8 mouse cellular contexts compared by ENCODE assay signal in the genomic region with DNA sequence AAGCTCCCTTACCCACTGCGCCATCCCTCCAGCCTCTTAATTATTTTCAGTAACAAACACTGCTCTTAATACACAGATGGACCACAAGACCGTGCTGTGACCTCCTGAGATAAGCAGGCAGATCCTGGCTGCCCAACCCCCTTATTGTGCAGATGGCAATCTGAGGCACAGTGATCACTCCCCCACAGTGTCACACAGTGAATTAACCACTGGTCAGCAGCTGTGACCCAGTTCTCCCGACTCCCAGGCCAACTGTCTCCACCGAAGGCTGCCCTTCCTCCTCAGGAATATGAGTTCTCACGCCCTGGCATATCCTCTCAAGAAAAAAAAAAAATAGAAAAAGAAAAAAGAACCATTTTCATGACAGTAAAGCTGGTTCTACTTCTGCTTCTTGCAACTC. TPM values are rescaled to one million over a fixed set of nuclear protein-coding genes. Genes with fewer than 3 reads are reported as not detected.
DNase-seq lines count a peak whose midpoint lies in the region; ATAC-seq and TF ChIP-seq lines count a peak whose summit lies in the region.

No protein-coding gene starts in this region.

- H3K4me1 ChIP-seq in heart, adult 2 months (ENCODE audit: control insufficient read depth, insufficient read depth, low read length) = peaks cover 19% of the 10 kb centered on the region
- H3K4me1 ChIP-seq in liver, embryonic 14.5 days (replicated peaks; ENCODE audit: control insufficient read depth in 2 of 2, insufficient read depth in 2 of 2, low read length in 1 of 2) = peaks cover 42 to 65% of the 10 kb centered on the region in 2 experiments
- peaks cover 11% of the 10 kb centered on the region for H3K4me1 ChIP-seq in stomach, embryonic 14.5 days (ENCODE audit: control insufficient read depth, insufficient read depth, low read length)

- no peak for TF ChIP-seq CTCF in heart, adult 2 months (IDR thresholded peaks at IDR 0.05)
- 0 out of 2 replicates have a peak, but pooled peaks have one; percentile 13 for TF ChIP-seq CTCF in liver, embryonic 14.5 days (IDR thresholded peaks at IDR 0.05; ENCODE audit: low read depth)

- H3K9ac ChIP-seq in heart, adult 2 months (ENCODE audit: low read depth, low read length) = no peak overlapping the region
- peak overlapping the region; percentile 59 for H3K9ac ChIP-seq in liver, embryonic 14.5 days (replicated peaks)
- no peak overlapping the region for H3K9ac ChIP-seq in stomach, embryonic 14.5 days (replicated peaks; ENCODE audit: low read depth, low read length)

- peak overlapping the region; percentile 84 for H3K27ac ChIP-seq in heart, adult 2 months
- peak overlapping the region; percentile 83 for H3K27ac ChIP-seq in liver, embryonic 14.5 days
- H3K27ac ChIP-seq in stomach, embryonic 14.5 days (ENCODE audit: low read length) = peak overlapping the region; percentile 66; the same call in 1 of the 2 replicates

- H3K9me3 ChIP-seq in liver, embryonic 14.5 days (ENCODE audit: control insufficient read depth, low read length) = no peaks in the 10 kb centered on the region
- no peaks in the 10 kb centered on the region for H3K9me3 ChIP-seq in stomach, embryonic 14.5 days (ENCODE audit: control insufficient read depth, low read depth, low read length)

- WGBS in heart, adult 2 months = 33% methylated on average over 5 of the region's 5 CpGs
- 13% methylated on average over 5 of the region's 5 CpGs for WGBS in liver, embryonic 14.5 days (ENCODE audit: insufficient replicate concordance)
- WGBS in stomach, embryonic 14.5 days = 46% methylated on average over 5 of the region's 5 CpGs

- H3K4me2 ChIP-seq in liver, embryonic 14.5 days (ENCODE audit: low read depth) = peak overlapping the region; percentile 68
- H3K4me2 ChIP-seq in stomach, embryonic 14.5 days (replicated peaks; ENCODE audit: low read depth, low read length) = no peak overlapping the region

- peak in 1 of 2 experiments; percentile 28 for DNase-seq in heart, adult 2 months
- DNase-seq in heart, postnatal 36 days = no peak
- peak; percentile 55 for DNase-seq in cerebellum, adult 8-10 months
- peak; percentile 30 for DNase-seq in heart, postnatal 4 days
- peak; percentile 62 to 71 (median 68) for DNase-seq in liver, embryonic 14.5 days (ENCODE audit: low read depth in 3 of 3, low spot score in 3 of 3)
- no peak for DNase-seq in urinary bladder, postnatal 4 days (ENCODE audit: low spot score in 2 of 2)
- DNase-seq in thymus, adult 18-20 months = no peak

- no peak for TF ChIP-seq EP300 in heart, adult 2 months (IDR thresholded peaks at IDR 0.05; ENCODE audit: insufficient read depth, low read depth, low read length)
- peak; percentile 86 for TF ChIP-seq EP300 in liver, embryonic 14.5 days (IDR thresholded peaks at IDR 0.05; ENCODE audit: low read depth)

- TF ChIP-seq POLR2A in heart, adult 2 months (IDR thresholded peaks at IDR 0.05; ENCODE audit: insufficient read depth, low read depth, low read length) = no peak

- H3K4me3 ChIP-seq in heart, adult 2 months = no peak overlapping the region
- H3K4me3 ChIP-seq in liver, embryonic 14.5 days (ENCODE audit: insufficient read depth in 1 of 2, low read depth in 2 of 2, low read length in 2 of 2) = peak overlapping the region in 1 of 2 experiments; percentile 40; a peak in 1 of 4 replicates
- H3K4me3 ChIP-seq in stomach, embryonic 14.5 days (ENCODE audit: low read depth, low read length) = no peak overlapping the region

- ATAC-seq in liver, embryonic 14.5 days (ENCODE audit: insufficient read depth) = peak; percentile 74
- no peak for ATAC-seq in stomach, embryonic 14.5 days (ENCODE audit: insufficient number of reproducible peaks, insufficient read depth, low FRiP score, low read depth)

- intact Hi-C loops in heart, adult 2 months (cut with DNase I) = no loop called here
- intact Hi-C loops in heart, postnatal 36 days (cut with DNase I) = loop anchor here (2.0 kb wide), 1 partner anchor 14 kb away; a partner anchor contains a TSS

- H3K79me2 ChIP-seq in heart, adult 2 months (replicated peaks; ENCODE audit: control insufficient read depth, insufficient read depth, low read length) = no peaks in the 10 kb centered on the region

- H3K36me3 ChIP-seq in heart, adult 2 months (ENCODE audit: control insufficient read depth, insufficient read depth, low read length) = no peaks in the 10 kb centered on the region; the same call in 1 of the 2 replicates
- no peaks in the 10 kb centered on the region for H3K36me3 ChIP-seq in liver, embryonic 14.5 days (replicated peaks; ENCODE audit: control insufficient read depth, insufficient read depth, low read depth)
- no peaks in the 10 kb centered on the region for H3K36me3 ChIP-seq in stomach, embryonic 14.5 days (ENCODE audit: control insufficient read depth, insufficient read depth, low read length)

- H3K27me3 ChIP-seq in heart, adult 2 months (ENCODE audit: control insufficient read depth, insufficient read depth, low read length) = no peaks in the 10 kb centered on the region
- H3K27me3 ChIP-seq in liver, embryonic 14.5 days (ENCODE audit: control insufficient read depth, insufficient read depth, low read length) = no peaks in the 10 kb centered on the region
- H3K27me3 ChIP-seq in stomach, embryonic 14.5 days (ENCODE audit: control insufficient read depth, insufficient read depth, low read length) = no peaks in the 10 kb centered on the region

RNA-seq across cellular contexts. Expression of a gene that starts 14.5 kb away (rescaled TPM):
- total RNA-seq in heart, adult 2 months (2021) = 1 to 10 TPM; 6.1 to 8.1 TPM
- 17.7 and 19.1 TPM in 2 replicates for polyA plus RNA-seq in heart, adult 2 months (2012; rRNA removed)
- 1 to 10 TPM; 7.3 to 8.2 TPM for total RNA-seq in heart, postnatal 36 days (2021)
- total RNA-seq in heart, postnatal 4 days (2021) = 10 to 100 TPM; 10.1 to 10.3 TPM
- polyA plus RNA-seq in liver, embryonic 14.5 days (2012; rRNA removed) = 7.3 and 11.0 TPM in 2 replicates
- 7.3 and 9.8 TPM in 2 replicates for polyA plus RNA-seq in liver, embryonic 14.5 days (2014; fragmentation: Nextera tagmentation; extraction: Ambion mirVana)
- 32.4 and 32.8 TPM in 2 replicates for polyA plus RNA-seq in stomach, embryonic 14.5 days (2014; fragmentation: Nextera tagmentation; extraction: Ambion mirVana)

RNA-seq across cellular contexts. Expression of a gene that starts 35.6 kb away (rescaled TPM):
- not detected for total RNA-seq in heart, adult 2 months (2021)
- not detected in 2 replicates for polyA plus RNA-seq in heart, adult 2 months (2012; rRNA removed)
- total RNA-seq in heart, postnatal 36 days (2021) = not detected
- total RNA-seq in heart, postnatal 4 days (2021) = not detected
- polyA plus RNA-seq in liver, embryonic 14.5 days (2012; rRNA removed) = not detected in 2 replicates
- polyA plus RNA-seq in liver, embryonic 14.5 days (2014; fragmentation: Nextera tagmentation; extraction: Ambion mirVana) = not detected in 2 replicates
- 0.14 and 0.69 TPM in 2 replicates for polyA plus RNA-seq in stomach, embryonic 14.5 days (2014; fragmentation: Nextera tagmentation; extraction: Ambion mirVana)

Comparison
In these comparisons a context has a peak if more than half of its experiments do, and no peak if none do; other contexts are left out.
1. DNase-seq: peak in cerebellum, adult 8-10 months (single experiment), heart, postnatal 4 days (single experiment) and liver, embryonic 14.5 days (3 of 3); none in heart, postnatal 36 days (0 of 2), urinary bladder, postnatal 4 days (0 of 2) and thymus, adult 18-20 months (0 of 2).
2. Peak in every context shown above with its lines, with median percentiles within 50 percentile points of each other: H3K27ac ChIP-seq.